35 mouse cellular contexts compared by ENCODE assay signal in the genomic region with DNA sequence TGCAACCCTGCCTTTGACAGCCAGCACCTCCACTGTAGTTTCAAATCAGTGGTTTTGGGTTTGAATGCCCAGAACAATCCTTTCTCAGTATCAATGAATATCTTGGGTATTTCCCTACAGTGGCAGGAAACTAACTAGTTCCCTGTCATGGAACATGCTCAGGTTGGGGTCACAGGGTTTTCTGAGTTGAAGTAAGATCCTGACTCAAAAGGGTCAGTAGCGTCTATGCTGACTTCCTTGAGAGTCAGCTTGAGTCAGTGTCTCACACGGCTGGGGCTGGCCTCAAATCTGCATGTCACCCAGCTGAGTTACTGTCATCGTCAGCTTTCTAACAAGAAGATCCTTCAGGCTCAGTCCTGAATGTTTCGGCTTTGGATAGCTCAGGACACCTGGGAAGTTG. TPM values are rescaled to one million over a fixed set of nuclear protein-coding genes. Genes with fewer than 3 reads are reported as not detected.
"Had no signal": no experiment of that assay in that cellular context is flagged by ENCODE, and none has a peak within 500 bp of the region (broad histone marks: within the 10 kb centered on the region; RNA-seq: fewer than 3 reads in every experiment).

No protein-coding gene starts in this region.

- H3K4me2 ChIP-seq: limb, embryonic 12.5 days; limb, embryonic 13.5 days; limb, embryonic 15.5 days; liver, embryonic 11.5 days; liver, embryonic 12.5 days; liver, embryonic 13.5 days; liver, embryonic 15.5 days; lung, embryonic 14.5 days; lung, embryonic 15.5 days; midbrain, embryonic 11.5 days; midbrain, embryonic 12.5 days; midbrain, embryonic 13.5 days; midbrain, embryonic 15.5 days; neural tube, embryonic 12.5 days had no signal

- H3K27ac ChIP-seq: limb, embryonic 10.5 days; limb, embryonic 12.5 days; limb, embryonic 13.5 days; limb, embryonic 15.5 days; liver, embryonic 12.5 days; liver, embryonic 13.5 days; liver, embryonic 14.5 days; liver, embryonic 15.5 days; lung, embryonic 15.5 days; macrophage; midbrain, embryonic 10.5 days; midbrain, embryonic 12.5 days; midbrain, embryonic 13.5 days; midbrain, embryonic 15.5 days; neural tube, embryonic 12.5 days had no signal

- DNase-seq: left cerebral cortex, postnatal 4 days; liver; liver, embryonic 13.5 days; liver, postnatal 0 days; lung, adult 18-20 months; lung, adult 2 months; lung, embryonic 14.5 days; lung, postnatal 10 days; lung, postnatal 14 days; lung, postnatal 36 days; lung, postnatal 4 days; midbrain, embryonic 14.5 days had no signal

- H3K4me3 ChIP-seq: limb, embryonic 10.5 days; limb, embryonic 12.5 days; limb, embryonic 13.5 days; limb, embryonic 15.5 days; liver, embryonic 12.5 days; liver, embryonic 13.5 days; liver, embryonic 15.5 days; lung, embryonic 15.5 days; megakaryocyte, embryonic 14.5 days; midbrain, embryonic 10.5 days; midbrain, embryonic 12.5 days; midbrain, embryonic 13.5 days; midbrain, embryonic 15.5 days; myocyte; neural tube, embryonic 12.5 days had no signal

- H3K4me1 ChIP-seq: liver, embryonic 15.5 days; megakaryocyte, embryonic 14.5 days; midbrain, embryonic 12.5 days; neural tube, embryonic 12.5 days had no signal

- H3K9me3 ChIP-seq: limb, embryonic 10.5 days; limb, embryonic 12.5 days; limb, embryonic 13.5 days; limb, embryonic 15.5 days; liver, embryonic 12.5 days; liver, embryonic 13.5 days; liver, embryonic 15.5 days; lung, embryonic 15.5 days; megakaryocyte, embryonic 14.5 days; midbrain, embryonic 10.5 days; midbrain, embryonic 12.5 days; midbrain, embryonic 13.5 days; midbrain, embryonic 15.5 days; neural tube, embryonic 12.5 days had no signal

- H3K27me3 ChIP-seq: limb, embryonic 12.5 days; limb, embryonic 13.5 days; limb, embryonic 15.5 days; lung, embryonic 15.5 days had no signal

- H3K9ac ChIP-seq: limb, embryonic 12.5 days; limb, embryonic 13.5 days; limb, embryonic 15.5 days; liver, embryonic 12.5 days; liver, embryonic 13.5 days; liver, embryonic 14.5 days; liver, embryonic 15.5 days; liver, postnatal 0 days; lung, embryonic 14.5 days; lung, embryonic 15.5 days; midbrain, embryonic 12.5 days; midbrain, embryonic 13.5 days; midbrain, embryonic 15.5 days; neural tube, embryonic 12.5 days had no signal

RNA-seq across cellular contexts. Expression of a gene that starts 7.4 kb away (rescaled TPM):
- total RNA-seq: megakaryocyte, adult 5-6 weeks; monocyte, adult 5-6 weeks had no signal
- polyA plus RNA-seq: macrophage had no signal

RNA-seq across cellular contexts. Expression of a gene that starts 8.0 kb away (rescaled TPM):
- total RNA-seq: liver, adult 2 months; megakaryocyte progenitor cell, adult 5-6 weeks; megakaryocyte, adult 5-6 weeks; monocyte, adult 5-6 weeks had no signal
- polyA plus RNA-seq: macrophage had no signal

RNA-seq across cellular contexts. Expression of a gene that starts 19.6 kb away (rescaled TPM):
- total RNA-seq: megakaryocyte progenitor cell, adult 5-6 weeks; megakaryocyte-erythroid progenitor cell, adult 5-6 weeks had no signal
- polyA plus RNA-seq: liver, postnatal 0 days; macrophage had no signal
